Comparison of ENCODE assay signal across 11 mouse cellular contexts in the genomic region with DNA sequence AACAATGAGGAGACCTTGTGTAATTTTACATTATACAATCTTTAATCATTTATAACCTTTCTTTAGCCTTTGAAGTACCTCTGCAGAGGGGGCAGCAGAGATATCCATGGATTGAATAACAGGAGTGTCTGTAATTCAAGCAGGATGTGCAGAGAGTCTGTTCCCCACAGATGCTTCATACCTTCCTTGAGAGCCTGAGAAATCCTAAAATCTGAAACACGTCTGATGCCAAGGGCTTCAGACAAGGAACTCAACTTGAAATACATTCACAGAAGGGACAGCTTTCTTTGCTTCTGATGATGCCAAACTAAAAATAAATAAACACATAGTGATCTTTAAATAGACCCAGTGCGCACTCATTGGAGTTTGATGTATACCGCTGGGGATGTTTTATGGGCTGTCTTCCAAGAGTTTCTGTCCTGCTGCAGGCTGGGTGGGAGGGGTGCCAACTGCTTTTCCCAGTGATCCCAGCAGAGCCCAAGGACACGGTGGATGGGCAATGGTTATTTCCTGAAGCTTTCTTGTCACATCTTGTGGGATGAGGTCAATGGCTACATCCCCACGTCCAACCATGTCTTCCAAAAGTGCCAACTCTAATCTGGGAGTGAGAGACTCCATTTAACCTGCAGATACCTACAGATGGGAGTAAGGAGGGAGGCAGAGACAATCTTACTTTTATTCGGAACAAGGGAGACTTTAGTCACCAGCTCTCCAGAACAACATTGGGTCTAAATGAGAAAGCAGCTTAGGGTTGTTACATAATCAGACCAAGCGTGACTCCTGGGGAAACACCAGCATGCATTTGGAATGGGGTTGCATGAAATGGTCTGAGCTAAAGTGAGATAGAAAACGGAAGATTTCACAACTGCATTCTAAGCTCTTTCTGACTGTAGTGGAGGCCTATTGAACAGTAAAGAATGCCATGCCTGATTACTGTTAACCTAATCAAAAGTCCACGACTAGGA.
DNase-seq lines count a peak whose midpoint lies in the region; ATAC-seq and TF ChIP-seq lines count a peak whose summit lies in the region.
"Had no signal": no experiment of that assay in that cellular context is flagged by ENCODE, and none has a peak within 500 bp of the region (broad histone marks: within the 10 kb centered on the region; RNA-seq: fewer than 3 reads in every experiment).

No protein-coding gene starts in this region.

- peaks cover 4% of the 10 kb centered on the region; the same call in 1 of the 2 replicates for H3K4me1 ChIP-seq in lung, postnatal 0 days (ENCODE audit: insufficient read depth, low read depth, low read length)
- H3K4me1 ChIP-seq in lung, adult 2 months (ENCODE audit: control insufficient read depth, insufficient read depth, low read length), result peaks cover 8% of the 10 kb centered on the region; the same call in 1 of the 2 replicates
- H3K4me1 ChIP-seq: limb, embryonic 15.5 days had no signal

- no peaks in the 10 kb centered on the region for H3K36me3 ChIP-seq in lung, postnatal 0 days (ENCODE audit: insufficient read depth, low read length)
- H3K36me3 ChIP-seq: limb, embryonic 15.5 days had no signal

- H3K27me3 ChIP-seq in lung, postnatal 0 days (replicated peaks; ENCODE audit: insufficient read depth, low read length), result no peaks in the 10 kb centered on the region
- H3K27me3 ChIP-seq: limb, embryonic 15.5 days had no signal

- peak overlapping the region; percentile 9; the same call in 1 of the 2 replicates for H3K4me3 ChIP-seq in gastrocnemius, adult 2 months
- H3K4me3 ChIP-seq in lung, postnatal 0 days (ENCODE audit: low read depth, low read length), result no peak overlapping the region
- no peak overlapping the region for H3K4me3 ChIP-seq in lung, adult 2 months (replicated peaks; ENCODE audit: extremely low read depth, low read depth, low read length)
- H3K4me3 ChIP-seq: limb, embryonic 15.5 days had no signal

- no peaks in the 10 kb centered on the region for H3K9me3 ChIP-seq in lung, postnatal 0 days (ENCODE audit: low read length)
- H3K9me3 ChIP-seq: limb, embryonic 15.5 days had no signal

- peak; percentile 60 for ATAC-seq in lung, postnatal 0 days
- no peak for ATAC-seq in erythroid progenitor cell, adult 5-6 weeks (replicated peaks; ENCODE audit: low FRiP score, poor library complexity, severe bottlenecking)
- ATAC-seq in erythroblast, adult 5-6 weeks (replicated peaks; ENCODE audit: low FRiP score, poor library complexity, severe bottlenecking), result no peak

- DNase-seq in gastrocnemius, adult 2 months, result peak; percentile 32
- no peak for DNase-seq in gastrocnemius, postnatal 36 days
- DNase-seq in lung, postnatal 0 days (ENCODE audit: low spot score), result peak; percentile 69
- no peak for DNase-seq in lung, adult 2 months
- peak; percentile 7 for DNase-seq in gastrocnemius, postnatal 25 days
- peak; percentile 36 to 60 for DNase-seq in lung, postnatal 4 days
- DNase-seq: adrenal gland, postnatal 25 days; thymus, postnatal 14 days had no signal

- no peak for TF ChIP-seq EP300 in lung, postnatal 0 days (IDR thresholded peaks at IDR 0.05)

- TF ChIP-seq CTCF in gastrocnemius, adult 2 months (IDR thresholded peaks at IDR 0.05), result no peak
- no peak for TF ChIP-seq CTCF in lung, postnatal 0 days (IDR thresholded peaks at IDR 0.05)
- TF ChIP-seq CTCF in lung, adult 2 months (IDR thresholded peaks at IDR 0.05; ENCODE audit: insufficient read depth, low read length), result no peak

- no peak overlapping the region for H3K4me2 ChIP-seq in lung, postnatal 0 days (replicated peaks; ENCODE audit: low read depth, low read length)
- H3K4me2 ChIP-seq: limb, embryonic 15.5 days had no signal

- whole genome bisulfite sequencing in lung, postnatal 0 days, result 46% methylated on average over 9 of the region's 9 CpGs
- 43% methylated on average over 9 of the region's 9 CpGs for WGBS in lung, adult 2 months

- no peak overlapping the region for H3K9ac ChIP-seq in lung, postnatal 0 days (replicated peaks; ENCODE audit: low read depth)
- H3K9ac ChIP-seq: limb, embryonic 15.5 days had no signal

- TF ChIP-seq POLR2A in lung, adult 2 months (IDR thresholded peaks at IDR 0.05; ENCODE audit: borderline replicate concordance, extremely low read depth, low read depth, low read length), result no peak

- H3K27ac ChIP-seq in gastrocnemius, adult 2 months, result peak overlapping the region; percentile 46; the same call in 1 of the 2 replicates
- H3K27ac ChIP-seq in lung, postnatal 0 days (ENCODE audit: low read length), result 0 out of 2 replicates have a peak overlapping the region, but pooled peaks have one; percentile 20
- H3K27ac ChIP-seq: limb, embryonic 15.5 days had no signal

- intact Hi-C loops in gastrocnemius, adult 2 months (cut with DNase I), result no loop called here
- intact Hi-C loops in gastrocnemius, postnatal 36 days (cut with DNase I), result no loop called here

Comparison
In these comparisons a context has a peak if more than half of its experiments do, and no peak if none do; other contexts are left out.
1. DNase-seq: peak in gastrocnemius, adult 2 months (single experiment), lung, postnatal 0 days (single experiment), gastrocnemius, postnatal 25 days (single experiment) and lung, postnatal 4 days (2 of 2); none in gastrocnemius, postnatal 36 days (0 of 2) and lung, adult 2 months (single experiment).